Comparison of ENCODE assay signal across 25 mouse cellular contexts in genomic region chr14:29496552-29496951, GRCm38 (mm10).
"Had no signal": no experiment of that assay in that cellular context is flagged by ENCODE, and none has a peak within 500 bp of the region (broad histone marks: within the 10 kb centered on the region; RNA-seq: fewer than 3 reads in every experiment).

No protein-coding gene starts in this region.

- H3K9me3 ChIP-seq: embryonic facial prominence, embryonic 10.5 days; embryonic facial prominence, embryonic 12.5 days; embryonic facial prominence, embryonic 13.5 days; embryonic facial prominence, embryonic 15.5 days; forebrain, embryonic 10.5 days; forebrain, embryonic 12.5 days; forebrain, embryonic 13.5 days; forebrain, embryonic 15.5 days; heart, embryonic 10.5 days had no signal

- H3K4me2 ChIP-seq: embryonic facial prominence, embryonic 12.5 days; embryonic facial prominence, embryonic 13.5 days; embryonic facial prominence, embryonic 15.5 days; forebrain, embryonic 12.5 days; forebrain, embryonic 13.5 days; forebrain, embryonic 15.5 days had no signal

- ATAC-seq: forebrain, embryonic 13.5 days; forebrain, embryonic 14.5 days; forebrain, embryonic 15.5 days; forebrain, embryonic 16.5 days had no signal

- DNase-seq: cerebellum, adult 2 months; cerebellum, adult 8-10 months; cerebellum, adult 9-10 months; cerebellum, adult 9-11 months; cerebellum, postnatal 36 days; embryo, embryonic 11 days; gastrocnemius, adult 2 months; gastrocnemius, postnatal 10 days; gastrocnemius, postnatal 14 days; gastrocnemius, postnatal 25 days; gastrocnemius, postnatal 36 days; heart, adult 18-20 months; heart, adult 2 months had no signal

- H3K4me3 ChIP-seq: embryonic facial prominence, embryonic 10.5 days; embryonic facial prominence, embryonic 12.5 days; embryonic facial prominence, embryonic 13.5 days; embryonic facial prominence, embryonic 15.5 days; erythroblast, embryonic 14.5 days; forebrain, embryonic 10.5 days; forebrain, embryonic 12.5 days; forebrain, embryonic 13.5 days; forebrain, embryonic 15.5 days; gastrocnemius, adult 2 months; heart, adult 2 months; heart, embryonic 10.5 days had no signal

- H3K27me3 ChIP-seq: embryonic facial prominence, embryonic 12.5 days; embryonic facial prominence, embryonic 13.5 days; embryonic facial prominence, embryonic 15.5 days; forebrain, embryonic 12.5 days; forebrain, embryonic 13.5 days; forebrain, embryonic 15.5 days had no signal

- H3K36me3 ChIP-seq: embryonic facial prominence, embryonic 10.5 days; embryonic facial prominence, embryonic 12.5 days; embryonic facial prominence, embryonic 13.5 days; embryonic facial prominence, embryonic 15.5 days; forebrain, embryonic 10.5 days; forebrain, embryonic 12.5 days; forebrain, embryonic 15.5 days; heart, embryonic 10.5 days had no signal

- H3K9ac ChIP-seq: embryonic facial prominence, embryonic 12.5 days; embryonic facial prominence, embryonic 13.5 days; embryonic facial prominence, embryonic 15.5 days; forebrain, embryonic 12.5 days; forebrain, embryonic 13.5 days; forebrain, embryonic 15.5 days had no signal

- H3K27ac ChIP-seq: embryonic facial prominence, embryonic 10.5 days; embryonic facial prominence, embryonic 12.5 days; embryonic facial prominence, embryonic 13.5 days; embryonic facial prominence, embryonic 15.5 days; forebrain, embryonic 10.5 days; forebrain, embryonic 12.5 days; forebrain, embryonic 13.5 days; forebrain, embryonic 15.5 days; gastrocnemius, adult 2 months; heart, adult 2 months; heart, embryonic 10.5 days had no signal

- H3K4me1 ChIP-seq: embryonic facial prominence, embryonic 10.5 days; embryonic facial prominence, embryonic 12.5 days; embryonic facial prominence, embryonic 15.5 days; forebrain, embryonic 10.5 days; forebrain, embryonic 12.5 days; forebrain, embryonic 13.5 days; forebrain, embryonic 15.5 days; heart, embryonic 10.5 days had no signal
